Mouse (Mus musculus) MEL (cell line): Measurements from ENCODE around the gene Cux1.

Experiments
- BHLHE40 ChIP-seq: IDR thresholded peaks from 2 replicates; pipeline ENCODE4 v1.6.1; 2012; ENCODE audit warnings: low read depth, mild to moderate bottlenecking, inconsistent platforms, low read length, improper control_type of control experiment, borderline replicate concordance
- CTCF ChIP-seq, 3 experiments: IDR thresholded peaks in 2 of 3; conservative IDR thresholded peaks in 1 of 3; 2 replicates each; pipeline ENCODE4 v1.5.1; 2011 to 2012; ENCODE audit warnings: low read length in 3 of 3, low read depth in 2 of 3, mild to moderate bottlenecking in 2 of 3, improper control_type of control experiment in 1 of 3, inconsistent platforms in 1 of 3, mixed read lengths in 1 of 3, moderate library complexity in 1 of 3; ENCODE audit not compliant: control insufficient read depth in 1 of 3, insufficient read depth in 1 of 3, poor library complexity in 1 of 3, severe bottlenecking in 1 of 3
- MAX ChIP-seq: IDR thresholded peaks from 2 replicates; pipeline ENCODE4 v1.6.1; 2011; ENCODE audit warnings: low read length, improper control_type of control experiment
- POLR2A ChIP-seq, 2 experiments: IDR thresholded peaks; 2 replicates each; pipeline ENCODE4 v1.6.1; 2011 to 2012; ENCODE audit warnings: low read length in 2 of 2, mild to moderate bottlenecking in 2 of 2, control low read depth in 1 of 2, improper control_type of control experiment in 1 of 2, low read depth in 1 of 2, moderate library complexity in 1 of 2; ENCODE audit not compliant: control insufficient read depth in 1 of 2, insufficient read depth in 1 of 2, poor library complexity in 1 of 2
- RCOR1 ChIP-seq: IDR thresholded peaks from 2 replicates; pipeline ENCODE4 v1.6.1; 2012; ENCODE audit warnings: low read depth, mild to moderate bottlenecking, inconsistent platforms, low read length, improper control_type of control experiment

GRCm38 (mm10) chr5:136312566-136312965 is 254.7 kb downstream of the Cux1 start:
- TF ChIP-seq CTCF (IDR thresholded peaks at IDR 0.05 in 2 of 3, conservative IDR thresholded peaks at IDR 0.05 in 1 of 3; ENCODE audit: control insufficient read depth in 1 of 3, insufficient read depth in 1 of 3, low read depth in 2 of 3, low read length in 3 of 3, poor library complexity in 1 of 3, severe bottlenecking in 1 of 3) (no peak), POLR2A (IDR thresholded peaks at IDR 0.05; ENCODE audit: control insufficient read depth in 1 of 2, insufficient read depth in 1 of 2, low read depth in 1 of 2, low read length in 2 of 2, poor library complexity in 1 of 2) (no peak), BHLHE40 (no peak), RCOR1 (no peak), MAX (no peak)
